Mouse (Mus musculus) embryonic facial prominence, embryonic 14.5 days (tissue): Measurements from ENCODE around the gene Reln. TPM values are rescaled to one million over a fixed set of nuclear protein-coding genes. Genes with fewer than 3 reads are reported as not detected.

Experiments
- ATAC-seq: fragments of 200-750 bp; cut with Nextera tagmentation; 2 replicates; pipeline ENCODE4 v1.8.0; 2017; ENCODE audit warnings: low read depth, moderate number of reproducible peaks, moderate TSS enrichment
- DNase-seq: peaks from one replicate; pipeline ENCODE4 v3.0.0-alpha.2; 2015; ENCODE audit warnings: low spot score
- H3K27ac ChIP-seq: fragments of 300-500 bp; sonication (generic); replicated peaks from 2 replicates; pipeline ENCODE4 v1.5.1; 2014; ENCODE audit warnings: low read depth, mild to moderate bottlenecking, low read length, moderate library complexity
- H3K27me3 ChIP-seq: fragments of 300-500 bp; sonication (generic); replicated peaks from 2 replicates; pipeline ENCODE4 v1.6.1; 2014; ENCODE audit warnings: low read length; ENCODE audit not compliant: control insufficient read depth, insufficient read depth
- H3K36me3 ChIP-seq: fragments of 300-500 bp; sonication (generic); 2 replicates; pipeline ENCODE4 v1.6.1; 2014; ENCODE audit warnings: low read length, mixed read lengths; ENCODE audit not compliant: control insufficient read depth, insufficient read depth
- H3K4me1 ChIP-seq: fragments of 300-500 bp; sonication (generic); 2 replicates; pipeline ENCODE4 v1.6.1; 2014; ENCODE audit warnings: antibody characterized with exemption, low read length; ENCODE audit not compliant: control insufficient read depth, insufficient read depth
- H3K4me2 ChIP-seq: fragments of 300-500 bp; sonication (generic); 2 replicates; pipeline ENCODE4 v1.6.1; 2014; ENCODE audit warnings: low read depth, mild to moderate bottlenecking, low read length, moderate library complexity, mixed read lengths
- H3K4me3 ChIP-seq: fragments of 300-500 bp; sonication (generic); 2 replicates; pipeline ENCODE4 v1.5.1; 2014; ENCODE audit warnings: low read depth, mild to moderate bottlenecking, low read length
- H3K9ac ChIP-seq: fragments of 300-500 bp; sonication (generic); 2 replicates; pipeline ENCODE4 v1.6.1; 2014; ENCODE audit warnings: low read depth, mild to moderate bottlenecking, low read length, moderate library complexity, mixed read lengths
- H3K9me3 ChIP-seq: fragments of 300-500 bp; sonication (generic); 2 replicates; pipeline ENCODE4 v1.6.1; 2016; ENCODE audit warnings: low read length; ENCODE audit not compliant: control insufficient read depth
- WGBS: fragments of 180-500 bp; shearing (Covaris S2); extraction: QIAGEN DNeasy Blood & Tissue Kit; methylation state at CpG from one replicate; pipeline ENCODE4 v1.1.7; 2014; 5-methylcytosine and 5-hydroxymethylcytosine counted together
- polyA plus RNA-seq: library from polyadenylated mRNA; unstranded; fragments of >200 nt; fragmentation: Nextera tagmentation; extraction: Ambion mirVana; gene quantifications from 2 replicates; pipeline ENCODE4 v1.2.1, GENCODE M21; 2014

Reln gene
- polyA plus RNA-seq, 1 experiment from 2014 or later = 7.6 TPM

- H3K9ac ChIP-seq = no peak overlapping the region
- H3K4me3 ChIP-seq = no peak overlapping the region
- WGBS = 90% methylated on average over 1 of the region's 1 CpGs
- no peaks in the 10 kb centered on the region for H3K4me1 ChIP-seq
- H3K36me3 ChIP-seq = no peaks in the 10 kb centered on the region
- H3K4me2 ChIP-seq = no peak overlapping the region
- H3K27me3 ChIP-seq = no peaks in the 10 kb centered on the region
- H3K27ac ChIP-seq = no peak overlapping the region
- DNase-seq (no peak), ATAC-seq (no peak)
- no peaks in the 10 kb centered on the region for H3K9me3 ChIP-seq
These were observed 399.9 kb downstream of the Reln start for GRCm38 (mm10) chr5:21944579-21944978.

- Histone ChIP-seq H3K4me3 (no peak overlapping the region), H3K27me3 (no peaks in the 10 kb centered on the region), H3K36me3 (no peaks in the 10 kb centered on the region), H3K4me1 (no peaks in the 10 kb centered on the region), H3K27ac (no peak overlapping the region), H3K9me3 (no peaks in the 10 kb centered on the region), H3K9ac (no peak overlapping the region), H3K4me2 (no peak overlapping the region)
- no peak for DNase-seq
- WGBS = 77% methylated on average over 9 of the region's 9 CpGs
- no peak for ATAC-seq
These were observed 405.1 kb downstream of the Reln start for GRCm38 (mm10) chr5:21939405-21939804.

GRCm38 (mm10) chr5:21938138-21938537, 406.4 kb downstream of the Reln start:
- ATAC-seq = no peak
- Histone ChIP-seq H3K4me2 (no peak overlapping the region), H3K27ac (no peak overlapping the region), H3K9me3 (no peaks in the 10 kb centered on the region), H3K4me3 (no peak overlapping the region), H3K27me3 (no peaks in the 10 kb centered on the region), H3K36me3 (no peaks in the 10 kb centered on the region), H3K4me1 (no peaks in the 10 kb centered on the region), H3K9ac (no peak overlapping the region)
- 72% methylated on average over 5 of the region's 5 CpGs for WGBS
- DNase-seq = no peak

GRCm38 (mm10) chr5:21936627-21937026, 407.9 kb downstream of the Reln start:
- DNase-seq (no peak), ATAC-seq (no peak)
- no peaks in the 10 kb centered on the region for H3K36me3 ChIP-seq
- no peaks in the 10 kb centered on the region for H3K27me3 ChIP-seq
- no peaks in the 10 kb centered on the region for H3K9me3 ChIP-seq
- 88% methylated on average over 2 of the region's 2 CpGs for WGBS
- no peak overlapping the region for H3K9ac ChIP-seq
- H3K4me1 ChIP-seq = no peaks in the 10 kb centered on the region
- H3K27ac ChIP-seq = no peak overlapping the region
- no peak overlapping the region for H3K4me3 ChIP-seq
- H3K4me2 ChIP-seq = no peak overlapping the region

GRCm38 (mm10) chr5:21936096-21936495, 408.4 kb downstream of the Reln start:
- no peaks in the 10 kb centered on the region for H3K36me3 ChIP-seq

GRCm38 (mm10) chr5:21934811-21935396, 409.6 kb downstream of the Reln start:
- no peak for DNase-seq
- H3K4me1 ChIP-seq = no peaks in the 10 kb centered on the region
- no peak overlapping the region for H3K9ac ChIP-seq
- H3K4me2 ChIP-seq = no peak overlapping the region
- H3K36me3 ChIP-seq = no peaks in the 10 kb centered on the region
- ATAC-seq = no peak
- 81% methylated on average over 13 of the region's 13 CpGs for WGBS
- no peak overlapping the region for H3K4me3 ChIP-seq
- no peak overlapping the region for H3K27ac ChIP-seq
- H3K27me3 ChIP-seq = no peaks in the 10 kb centered on the region
- no peaks in the 10 kb centered on the region for H3K9me3 ChIP-seq

More at GRCm38 (mm10) chr5:21936096-21936495, 408.4 kb downstream of the Reln start:
- Histone ChIP-seq H3K27me3 (no peaks in the 10 kb centered on the region), H3K4me3 (no peak overlapping the region), H3K4me2 (no peak overlapping the region), H3K4me1 (no peaks in the 10 kb centered on the region), H3K27ac (no peak overlapping the region), H3K9me3 (no peaks in the 10 kb centered on the region), H3K9ac (no peak overlapping the region)
- ATAC-seq (no peak), DNase-seq (no peak)
- WGBS = 88% methylated on average over 5 of the region's 5 CpGs

GRCm38 (mm10) chr5:21934173-21934698, 410.3 kb downstream of the Reln start:
- 88% methylated on average over 4 of the region's 4 CpGs for WGBS
- no peak for DNase-seq
- no peak overlapping the region for H3K4me2 ChIP-seq

GRCm38 (mm10) chr5:21933340-21934075, 411.0 kb downstream of the Reln start:
- Histone ChIP-seq H3K27ac (no peak overlapping the region), H3K36me3 (no peaks in the 10 kb centered on the region), H3K9me3 (no peaks in the 10 kb centered on the region), H3K9ac (no peak overlapping the region), H3K4me1 (no peaks in the 10 kb centered on the region), H3K4me3 (no peak overlapping the region), H3K4me2 (no peak overlapping the region), H3K27me3 (no peaks in the 10 kb centered on the region)
- DNase-seq (no peak), ATAC-seq (no peak)
- 75% methylated on average over 8 of the region's 8 CpGs for WGBS

More at GRCm38 (mm10) chr5:21934173-21934698, 410.3 kb downstream of the Reln start:
- Histone ChIP-seq H3K9me3 (no peaks in the 10 kb centered on the region), H3K27me3 (no peaks in the 10 kb centered on the region), H3K9ac (no peak overlapping the region), H3K27ac (no peak overlapping the region), H3K4me3 (no peak overlapping the region), H3K4me1 (no peaks in the 10 kb centered on the region), H3K36me3 (no peaks in the 10 kb centered on the region)
- ATAC-seq = no peak
